Mouse (Mus musculus): ENCODE measurements around the gene Rhox4d.
"Not testable (repeated sequence)": the region's sequence is repeated elsewhere in the genome, so short reads cannot be mapped to it uniquely, and the experiment has no call there.

Rhox4d gene

DNA sequence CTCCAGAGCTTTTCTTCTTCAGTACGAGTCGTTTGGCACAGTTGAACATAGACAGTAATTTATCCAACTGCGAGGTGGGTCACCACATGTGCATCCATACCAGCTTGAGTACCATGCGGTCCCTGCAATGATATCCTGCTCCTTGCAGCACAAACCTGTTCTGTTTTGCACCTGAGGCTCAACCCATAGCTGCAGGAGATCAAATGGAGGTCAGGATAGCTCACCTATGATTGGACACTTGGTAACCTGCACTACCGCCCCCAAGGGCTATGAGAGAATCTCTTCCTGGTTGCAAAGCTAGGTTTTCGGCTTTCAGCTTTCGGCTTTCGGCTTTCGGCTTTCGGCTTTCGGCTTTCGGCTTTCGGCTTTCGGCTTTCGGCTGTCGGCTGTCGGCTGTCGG, at the start of gene Rhox4d:
Gene Rhox4d (plus strand): TSS at position 301 of the 400 bp plus-strand sequence.
- not testable (repeated sequence) for DNase-seq (ENCODE audit: low read depth)

DNA sequence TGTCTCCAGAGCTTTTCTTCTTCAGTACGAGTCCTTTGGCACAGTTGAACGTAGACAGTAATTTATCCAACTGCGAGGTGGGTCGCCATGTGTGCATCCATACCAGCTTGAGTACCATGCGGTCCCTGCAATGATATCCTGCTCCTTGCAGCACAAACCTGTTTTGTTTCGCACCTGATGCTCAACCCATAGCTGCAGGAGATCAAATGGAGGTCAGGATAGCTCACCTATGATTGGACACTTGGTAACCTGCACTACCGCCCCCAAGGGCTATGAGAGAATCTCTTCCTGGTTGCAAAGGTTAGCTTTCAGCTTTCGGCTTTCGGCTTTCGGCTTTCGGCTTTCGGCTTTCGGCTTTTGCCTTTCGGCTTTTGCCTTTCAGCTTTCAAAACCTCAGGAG, 34.1 kb upstream of the Rhox4d start, which contains the start of gene Rhox4c:
Gene Rhox4c (plus strand): TSS at position 301 of the 400 bp plus-strand sequence.
- not testable (repeated sequence) for DNase-seq (ENCODE audit: low read depth)

DNA sequence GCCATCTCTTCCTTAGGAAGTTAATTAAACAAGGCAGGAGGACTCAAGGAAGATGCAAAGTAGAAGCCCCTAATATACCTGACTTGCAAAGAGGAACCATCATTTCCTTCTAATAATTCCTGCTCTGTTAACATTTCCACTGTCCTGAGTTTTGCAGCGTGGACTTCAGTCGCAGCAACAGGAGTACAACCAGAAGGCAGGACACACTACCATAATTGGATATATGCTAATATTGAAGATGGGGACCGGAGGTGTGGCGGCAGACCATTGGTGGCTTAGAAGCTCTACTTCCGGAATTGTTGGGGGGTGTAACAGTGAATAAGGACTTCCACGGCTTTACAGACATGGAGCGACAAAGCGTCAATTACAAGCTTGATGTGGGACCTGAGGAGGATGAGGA, 16.0 kb downstream of the Rhox4d start, which contains the start of gene Rhox2e:
Gene Rhox2e (plus strand): TSS at position 301 of the 400 bp plus-strand sequence.
- not testable (repeated sequence) for DNase-seq (ENCODE audit: low read depth)

DNA sequence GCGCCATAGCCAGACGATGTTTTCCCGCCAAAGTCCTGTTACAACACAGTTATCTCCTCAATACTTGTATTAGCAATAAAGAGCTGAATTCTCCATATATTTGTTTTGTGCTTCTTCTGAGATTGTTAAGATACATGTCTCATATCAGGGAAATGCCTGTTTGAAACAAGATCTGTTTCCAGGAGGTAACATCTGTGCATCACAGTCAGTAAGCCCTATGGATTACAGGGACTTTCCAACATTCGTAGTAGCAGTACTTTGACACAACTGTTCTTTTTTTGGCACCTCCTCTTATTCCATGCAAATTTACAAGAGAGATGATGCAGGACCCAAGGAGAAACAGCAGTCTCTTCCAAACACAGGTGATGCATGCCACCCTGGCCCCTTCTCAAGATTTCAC, 27.6 kb downstream of the Rhox4d start, which contains the start of gene Rhox3e:
Gene Rhox3e (plus strand): TSS at position 301 of the 400 bp plus-strand sequence.
- not testable (repeated sequence) for DNase-seq (ENCODE audit: low read depth)

DNA sequence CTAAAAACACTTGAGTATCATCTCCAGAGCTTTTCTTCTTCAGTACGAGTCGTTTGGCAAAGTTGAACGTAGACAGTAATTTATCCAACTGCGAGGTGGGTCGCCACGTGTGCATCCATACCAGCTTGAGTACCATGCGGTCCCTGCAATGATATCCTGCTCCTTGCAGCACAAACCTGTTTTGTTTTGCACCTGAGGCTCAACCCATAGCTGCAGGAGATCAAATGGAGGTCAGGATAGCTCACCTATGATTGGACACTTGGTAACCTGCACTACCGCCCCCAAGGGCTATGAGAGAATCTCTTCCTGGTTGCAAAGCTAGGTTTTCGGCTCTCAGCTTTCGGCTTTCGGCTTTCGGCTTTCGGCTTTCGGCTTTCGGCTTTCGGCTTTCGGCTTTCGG, 43.0 kb downstream of the Rhox4d start, which contains the start of gene Rhox4e:
Gene Rhox4e (plus strand): TSS at position 301 of the 400 bp plus-strand sequence.
- DNase-seq (ENCODE audit: low read depth): not testable (repeated sequence)
